Mouse (Mus musculus): Measurements from ENCODE around the gene Cbl. TPM values are rescaled to one million over a fixed set of nuclear protein-coding genes. Genes with fewer than 3 reads are reported as not detected.

Cbl gene
- polyA plus RNA-seq, 1 experiment from 2014 or later, result 19.2 TPM

GRCm38 (mm10) chr9:44135731-44136411, 98.0 kb downstream of the Cbl start:
- Histone ChIP-seq H3K4me2 (ENCODE audit: low read depth, severe bottlenecking) (peak overlapping the region; percentile 78), H3K27ac (replicated peaks; ENCODE audit: low read depth, low read length) (no peak overlapping the region), H3K27me3 (ENCODE audit: control insufficient read depth, insufficient read depth, low read length) (peaks cover 44% of the 10 kb centered on the region), H3K4me3 (ENCODE audit: low read depth, low read length) (peak overlapping the region; percentile 45; the same call in 1 of the 2 replicates), H3K4me1 (ENCODE audit: control insufficient read depth, insufficient read depth, low read length) (peaks cover 13% of the 10 kb centered on the region), H3K9ac (ENCODE audit: low read length) (no peak overlapping the region), H3K9me3 (ENCODE audit: control insufficient read depth, low read length) (no peaks in the 10 kb centered on the region), H3K36me3 (ENCODE audit: control insufficient read depth, insufficient read depth, low read length) (peaks cover 2% of the 10 kb centered on the region)
- 59% methylated on average over 7 of the region's 7 CpGs for WGBS
- DNase-seq (ENCODE audit: low spot score) (no peak), ATAC-seq (ENCODE audit: insufficient number of reproducible peaks, low FRiP score, low TSS enrichment, low read depth) (no peak)

DNA sequence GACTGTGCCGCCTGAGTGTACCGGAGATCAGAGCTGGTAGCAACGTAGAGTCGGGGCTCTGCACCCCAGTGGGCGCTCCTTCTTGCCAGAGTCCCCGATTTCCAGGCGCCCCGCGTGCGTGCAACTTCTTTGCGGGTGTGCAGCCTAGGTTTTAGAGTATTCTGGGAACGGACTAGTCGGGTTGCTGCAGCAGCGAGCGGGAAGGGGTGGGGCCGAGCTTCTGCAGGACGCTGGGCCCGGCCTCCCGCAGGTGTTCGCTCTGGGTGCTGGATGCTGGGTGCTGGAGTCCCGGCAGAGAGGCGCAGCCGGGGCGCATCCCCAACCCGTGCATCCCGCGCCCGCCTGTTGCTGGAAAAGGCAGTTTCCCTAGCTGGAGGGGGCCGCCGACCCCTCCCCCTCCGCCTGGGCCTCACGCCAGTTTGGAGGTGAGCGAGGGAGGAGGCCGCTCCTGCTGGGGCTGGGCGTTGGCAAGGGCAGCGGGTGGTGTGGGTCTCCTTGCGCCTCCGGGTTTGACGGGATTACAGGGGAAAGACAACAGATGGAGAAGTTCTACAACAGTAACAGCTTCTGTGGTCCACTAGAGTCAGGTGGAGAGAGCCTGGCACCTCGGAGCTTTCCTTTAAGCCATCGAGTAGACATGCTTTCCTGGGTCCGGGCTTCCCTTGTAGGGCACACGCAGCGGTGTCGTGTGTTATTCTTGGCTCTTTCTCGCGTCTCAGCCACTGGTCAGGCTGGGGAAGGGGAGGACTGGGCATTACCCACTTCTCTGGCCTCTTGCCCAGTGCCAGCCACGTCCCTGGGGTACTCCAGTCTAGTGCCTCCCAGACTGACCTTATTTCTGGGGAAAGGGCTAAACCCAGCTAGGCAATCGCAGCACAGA, 98.8 kb downstream of the Cbl start:
- ATAC-seq (ENCODE audit: insufficient number of reproducible peaks, low FRiP score, low TSS enrichment, low read depth), result 0 out of 2 replicates have a peak, but pooled peaks have one; percentile 6
- peak overlapping the region; percentile 78 for H3K4me2 ChIP-seq (ENCODE audit: low read depth, severe bottlenecking)
- no peak overlapping the region for H3K27ac ChIP-seq (replicated peaks; ENCODE audit: low read depth, low read length)
- peak overlapping the region; percentile 52 for H3K9ac ChIP-seq (ENCODE audit: low read length)
- 3% methylated on average over 46 of the region's 49 CpGs for WGBS
- peaks cover 2% of the 10 kb centered on the region for H3K36me3 ChIP-seq (ENCODE audit: control insufficient read depth, insufficient read depth, low read length)
- DNase-seq (ENCODE audit: low spot score), result peak; percentile 49
- peaks cover 21% of the 10 kb centered on the region for H3K4me1 ChIP-seq (ENCODE audit: control insufficient read depth, insufficient read depth, low read length)
- H3K4me3 ChIP-seq (ENCODE audit: low read depth, low read length), result peak overlapping the region; percentile 45
- H3K9me3 ChIP-seq (ENCODE audit: control insufficient read depth, low read length), result no peaks in the 10 kb centered on the region
- peaks cover 44% of the 10 kb centered on the region for H3K27me3 ChIP-seq (ENCODE audit: control insufficient read depth, insufficient read depth, low read length)

GRCm38 (mm10) chr9:44134101-44134850, 99.6 kb downstream of the Cbl start, which contains the start of gene Mcam:
TSS of gene Mcam (plus strand) at chr9:44134469.
- WGBS, result 2% methylated on average over 52 of the region's 55 CpGs
- peak; percentile 40; the same call in 1 of the 2 replicates for ATAC-seq (ENCODE audit: insufficient number of reproducible peaks, low FRiP score, low TSS enrichment, low read depth)
- DNase-seq (ENCODE audit: low spot score), result peak; percentile 70
- Histone ChIP-seq H3K4me2 (ENCODE audit: low read depth, severe bottlenecking) (peak within 1 kb of the TSS; percentile 78), H3K4me1 (ENCODE audit: control insufficient read depth, insufficient read depth, low read length) (peaks cover 28% of the 10 kb centered on the region), H3K4me3 (ENCODE audit: low read depth, low read length) (peak within 1 kb of the TSS; percentile 45), H3K9me3 (ENCODE audit: control insufficient read depth, low read length) (no peaks in the 10 kb centered on the region), H3K36me3 (ENCODE audit: control insufficient read depth, insufficient read depth, low read length) (peaks cover 2% of the 10 kb centered on the region; the same call in 1 of the 2 replicates), H3K27ac (replicated peaks; ENCODE audit: low read depth, low read length) (peak within 1 kb of the TSS; percentile 30; the same call in 1 of the 2 replicates), H3K9ac (ENCODE audit: low read length) (peak within 1 kb of the TSS; percentile 52), H3K27me3 (ENCODE audit: control insufficient read depth, insufficient read depth, low read length) (peaks cover 44% of the 10 kb centered on the region)

DNA sequence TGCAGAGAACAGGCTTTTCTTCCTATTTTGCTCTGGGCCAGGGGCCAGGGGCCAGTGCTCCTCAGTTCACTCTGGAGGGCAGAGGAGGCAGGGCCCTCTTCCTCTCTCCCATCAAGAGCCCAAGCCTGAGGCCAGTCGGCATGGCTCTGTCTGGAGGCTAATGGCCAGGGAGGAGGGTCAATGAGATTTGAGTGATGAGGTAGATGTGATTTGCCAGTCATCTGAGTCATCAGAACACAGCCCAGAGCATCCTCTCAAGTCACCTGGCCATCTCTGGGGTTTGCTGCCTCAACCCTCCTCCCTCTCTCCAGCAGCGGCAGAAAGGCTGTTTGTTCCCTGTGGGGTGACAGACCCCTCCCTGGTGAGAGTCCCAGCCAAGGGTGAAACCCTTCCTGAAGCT, 100.6 kb downstream of the Cbl start:
- Histone ChIP-seq H3K27me3 (ENCODE audit: control insufficient read depth, insufficient read depth, low read length) (peaks cover 44% of the 10 kb centered on the region), H3K27ac (replicated peaks; ENCODE audit: low read depth, low read length) (0 out of 2 replicates have a peak overlapping the region, but pooled peaks have one; percentile 30), H3K4me1 (ENCODE audit: control insufficient read depth, insufficient read depth, low read length) (peaks cover 28% of the 10 kb centered on the region), H3K36me3 (ENCODE audit: control insufficient read depth, insufficient read depth, low read length) (peaks cover 1% of the 10 kb centered on the region; the same call in 1 of the 2 replicates), H3K9ac (ENCODE audit: low read length) (no peak overlapping the region), H3K4me3 (ENCODE audit: low read depth, low read length) (peak overlapping the region; percentile 45; the same call in 1 of the 2 replicates), H3K9me3 (ENCODE audit: control insufficient read depth, low read length) (no peaks in the 10 kb centered on the region), H3K4me2 (ENCODE audit: low read depth, severe bottlenecking) (peak overlapping the region; percentile 20; the same call in 1 of the 2 replicates)
- WGBS, result 16% methylated on average over 2 of the region's 2 CpGs
- ATAC-seq (ENCODE audit: insufficient number of reproducible peaks, low FRiP score, low TSS enrichment, low read depth) (no peak), DNase-seq (ENCODE audit: low spot score) (no peak)

DNA sequence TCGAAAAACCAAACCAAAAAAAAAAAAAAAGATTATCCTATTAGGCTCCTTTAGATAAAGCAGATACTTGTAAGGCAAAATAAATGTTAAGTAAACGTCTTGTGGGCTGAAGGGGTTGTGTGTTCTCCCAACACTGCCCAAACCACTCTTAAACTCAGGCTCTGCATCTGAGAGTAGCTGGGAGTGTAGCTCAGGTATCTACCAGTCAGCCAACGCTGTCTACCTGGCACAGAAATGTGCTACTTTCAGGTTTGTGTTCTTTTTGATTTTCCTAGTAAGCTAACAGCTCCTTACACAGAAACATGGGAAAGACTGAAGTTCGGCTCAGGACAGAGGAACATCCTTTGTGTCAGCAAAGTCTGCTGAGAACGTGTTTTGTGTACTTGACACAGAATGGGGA, 101.6 kb downstream of the Cbl start:
- DNase-seq (ENCODE audit: low spot score) (no peak), ATAC-seq (ENCODE audit: insufficient number of reproducible peaks, low FRiP score, low TSS enrichment, low read depth) (no peak)
- WGBS, result 65% methylated on average over 5 of the region's 5 CpGs
- Histone ChIP-seq H3K27me3 (ENCODE audit: control insufficient read depth, insufficient read depth, low read length) (peaks cover 44% of the 10 kb centered on the region), H3K4me1 (ENCODE audit: control insufficient read depth, insufficient read depth, low read length) (peaks cover 28% of the 10 kb centered on the region), H3K27ac (replicated peaks; ENCODE audit: low read depth, low read length) (no peak overlapping the region), H3K4me3 (ENCODE audit: low read depth, low read length) (no peak overlapping the region), H3K4me2 (ENCODE audit: low read depth, severe bottlenecking) (no peak overlapping the region), H3K9me3 (ENCODE audit: control insufficient read depth, low read length) (no peaks in the 10 kb centered on the region), H3K36me3 (ENCODE audit: control insufficient read depth, insufficient read depth, low read length) (no peaks in the 10 kb centered on the region), H3K9ac (ENCODE audit: low read length) (no peak overlapping the region)

DNA sequence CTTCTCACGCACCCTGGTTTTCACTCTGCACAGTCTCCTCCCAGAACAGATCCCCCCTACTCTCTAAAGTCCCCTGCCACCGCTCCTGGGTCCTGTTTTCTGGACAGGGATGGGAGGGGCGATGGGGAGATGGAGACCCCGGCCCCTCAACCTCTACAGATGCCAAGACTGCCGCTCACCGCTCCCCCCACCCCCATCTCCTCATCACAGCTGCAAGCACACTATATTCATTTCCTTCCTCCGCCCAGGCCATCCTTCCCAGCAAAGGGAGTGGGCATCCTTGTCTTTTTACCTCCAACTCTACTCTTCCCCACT, 102.6 kb downstream of the Cbl start:
- no peaks in the 10 kb centered on the region for H3K36me3 ChIP-seq (ENCODE audit: control insufficient read depth, insufficient read depth, low read length)
- H3K27ac ChIP-seq (replicated peaks; ENCODE audit: low read depth, low read length), result no peak overlapping the region
- peaks cover 44% of the 10 kb centered on the region for H3K27me3 ChIP-seq (ENCODE audit: control insufficient read depth, insufficient read depth, low read length)
- H3K4me3 ChIP-seq (ENCODE audit: low read depth, low read length), result no peak overlapping the region
- H3K4me1 ChIP-seq (ENCODE audit: control insufficient read depth, insufficient read depth, low read length), result peaks cover 32% of the 10 kb centered on the region
- ATAC-seq (ENCODE audit: insufficient number of reproducible peaks, low FRiP score, low TSS enrichment, low read depth) (no peak), DNase-seq (ENCODE audit: low spot score) (no peak)
- no peak overlapping the region for H3K9ac ChIP-seq (ENCODE audit: low read length)
- no peaks in the 10 kb centered on the region for H3K9me3 ChIP-seq (ENCODE audit: control insufficient read depth, low read length)
- H3K4me2 ChIP-seq (ENCODE audit: low read depth, severe bottlenecking), result no peak overlapping the region
- 44% methylated on average over 7 of the region's 7 CpGs for WGBS

DNA sequence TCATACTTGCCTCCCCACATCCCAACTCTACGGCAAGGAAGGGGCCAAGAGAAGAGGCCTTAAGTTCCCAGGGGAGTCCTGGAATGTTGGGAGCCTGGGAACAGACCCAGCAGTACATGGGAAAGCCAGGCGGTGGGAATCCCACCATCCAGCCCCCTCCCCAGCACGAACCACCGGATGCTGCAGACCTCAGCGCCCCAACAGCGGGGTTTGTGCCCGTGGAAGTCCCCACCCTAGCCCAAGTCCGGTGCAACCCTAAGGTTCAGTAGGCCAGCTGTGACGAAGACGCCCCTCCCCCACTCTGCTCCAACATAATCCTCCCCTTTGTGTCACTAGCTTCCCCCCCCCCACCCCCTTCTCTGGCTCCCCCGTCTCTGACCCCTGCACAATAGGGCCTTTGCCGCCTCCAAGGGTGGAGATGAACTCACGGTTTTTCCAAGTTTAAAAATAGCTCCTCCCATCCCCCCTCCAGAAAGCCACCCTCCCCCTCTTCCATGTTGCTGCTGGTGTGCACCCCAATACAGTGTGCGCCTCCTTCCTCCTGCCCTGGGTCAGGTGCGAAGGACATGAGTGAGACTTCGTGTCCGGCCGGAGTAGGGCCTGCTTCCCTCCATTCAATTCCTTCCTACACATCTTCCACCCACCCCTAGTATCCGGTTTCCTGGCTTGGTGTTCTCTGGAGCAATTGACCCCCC, 103.1 kb downstream of the Cbl start:
- no peaks in the 10 kb centered on the region for H3K36me3 ChIP-seq (ENCODE audit: control insufficient read depth, insufficient read depth, low read length)
- H3K4me3 ChIP-seq (ENCODE audit: low read depth, low read length), result no peak overlapping the region
- H3K4me2 ChIP-seq (ENCODE audit: low read depth, severe bottlenecking), result peak overlapping the region; percentile 73
- DNase-seq (ENCODE audit: low spot score) (peak; percentile 52), ATAC-seq (ENCODE audit: insufficient number of reproducible peaks, low FRiP score, low TSS enrichment, low read depth) (peak; percentile 31; the same call in 1 of the 2 replicates)
- 21% methylated on average over 19 of the region's 19 CpGs for WGBS
- no peaks in the 10 kb centered on the region for H3K9me3 ChIP-seq (ENCODE audit: control insufficient read depth, low read length)
- peaks cover 33% of the 10 kb centered on the region for H3K4me1 ChIP-seq (ENCODE audit: control insufficient read depth, insufficient read depth, low read length)
- H3K9ac ChIP-seq (ENCODE audit: low read length), result peak overlapping the region; percentile 43; the same call in 1 of the 2 replicates
- peaks cover 40% of the 10 kb centered on the region for H3K27me3 ChIP-seq (ENCODE audit: control insufficient read depth, insufficient read depth, low read length)
- H3K27ac ChIP-seq (replicated peaks; ENCODE audit: low read depth, low read length), result peak overlapping the region; percentile 68; the same call in 1 of the 2 replicates

All from limb, embryonic 11.5 days (tissue).